ENCODE assay signal across 10 mouse cellular contexts in the genomic region with DNA sequence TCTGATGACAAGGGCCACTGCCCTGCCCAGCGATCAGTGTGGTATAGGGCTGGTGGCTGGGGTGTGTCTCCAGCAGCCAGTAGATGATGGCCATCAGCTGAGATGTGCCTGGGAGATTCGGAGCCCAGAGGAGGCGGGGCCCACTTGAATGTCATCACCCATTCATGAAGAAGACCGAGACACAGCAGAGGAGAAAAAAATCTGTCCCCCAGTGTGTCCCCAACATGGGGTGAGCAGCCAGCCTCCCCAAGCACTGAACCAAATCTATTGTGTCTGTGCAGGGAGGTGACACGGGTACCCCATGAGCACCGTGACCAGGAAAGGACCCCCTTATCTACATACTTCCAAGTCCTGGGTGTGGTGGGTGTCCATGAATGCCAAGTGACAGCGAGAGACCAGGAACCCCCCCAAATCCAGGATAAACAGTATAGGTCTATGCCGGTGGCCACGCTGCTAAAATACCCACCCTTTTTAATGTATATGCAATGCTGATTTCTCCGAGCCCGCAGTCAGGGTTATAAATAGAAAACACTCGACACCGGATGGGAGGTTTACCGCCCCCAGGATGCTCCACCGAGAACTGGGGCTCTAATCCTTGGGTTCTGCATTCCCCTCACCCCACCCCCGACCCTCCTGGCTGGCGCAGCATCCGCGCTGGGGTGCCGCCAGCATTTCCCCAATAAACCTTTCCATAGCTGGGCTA. TPM values are rescaled to one million over a fixed set of nuclear protein-coding genes. Genes with fewer than 3 reads are reported as not detected.
DNase-seq lines count a peak whose midpoint lies in the region; ATAC-seq and TF ChIP-seq lines count a peak whose summit lies in the region.
"Had no signal": no experiment of that assay in that cellular context is flagged by ENCODE, and none has a peak within 500 bp of the region (broad histone marks: within the 10 kb centered on the region; RNA-seq: fewer than 3 reads in every experiment).

No protein-coding gene starts in this region.

- ATAC-seq in cerebellum, adult (ENCODE audit: insufficient number of reproducible peaks, low FRiP score, low TSS enrichment), result no peak
- no peak for ATAC-seq in intestine, embryonic 15.5 days
- ATAC-seq in stomach, postnatal 0 days (ENCODE audit: low FRiP score, low TSS enrichment), result no peak
- no peak for ATAC-seq in megakaryocyte, adult 5-6 weeks (ENCODE audit: poor library complexity, severe bottlenecking)

- H3K36me3 ChIP-seq in intestine, embryonic 15.5 days, result no peaks in the 10 kb centered on the region
- no peaks in the 10 kb centered on the region for H3K36me3 ChIP-seq in stomach, postnatal 0 days (ENCODE audit: control insufficient read depth, insufficient read depth, low read length)
- H3K36me3 ChIP-seq: lung, embryonic 15.5 days had no signal

- peaks cover 31% of the 10 kb centered on the region for H3K27me3 ChIP-seq in intestine, embryonic 15.5 days (replicated peaks)
- H3K27me3 ChIP-seq in stomach, postnatal 0 days (ENCODE audit: control insufficient read depth, insufficient read depth, low read length), result peaks cover 3% of the 10 kb centered on the region; the same call in 1 of the 2 replicates

- TF ChIP-seq EP300 in stomach, postnatal 0 days (optimal IDR thresholded peaks at IDR 0.05), result no peak

- H3K4me1 ChIP-seq in intestine, embryonic 15.5 days (replicated peaks), result peaks cover 22% of the 10 kb centered on the region
- no peaks in the 10 kb centered on the region for H3K4me1 ChIP-seq in stomach, postnatal 0 days (replicated peaks; ENCODE audit: control insufficient read depth, insufficient read depth)

- H3K9ac ChIP-seq in intestine, embryonic 15.5 days, result peak overlapping the region; percentile 5; the same call in 1 of the 2 replicates
- no peak overlapping the region for H3K9ac ChIP-seq in stomach, postnatal 0 days (ENCODE audit: low read length)
- H3K9ac ChIP-seq: lung, embryonic 15.5 days had no signal

- peak; percentile 65 for DNase-seq in cerebellum, adult 11-12 months
- DNase-seq in right cerebral cortex, postnatal 10 days (ENCODE audit: low spot score in 2 of 2), result peak; percentile 68 to 74
- DNase-seq in right cerebral cortex, postnatal 25 days, result no peak
- DNase-seq in stomach, postnatal 0 days (ENCODE audit: low spot score), result no peak
- no peak for DNase-seq in kidney, postnatal 4 days

- H3K27ac ChIP-seq in intestine, embryonic 15.5 days, result no peak overlapping the region
- H3K27ac ChIP-seq in stomach, postnatal 0 days (replicated peaks), result no peak overlapping the region
- H3K27ac ChIP-seq: lung, embryonic 15.5 days had no signal

- WGBS in intestine, embryonic 15.5 days, result 18% methylated on average over 20 of the region's 20 CpGs
- 16% methylated on average over 20 of the region's 20 CpGs for WGBS in stomach, postnatal 0 days

- TF ChIP-seq CTCF in stomach, postnatal 0 days (IDR thresholded peaks at IDR 0.05; ENCODE audit: low read depth), result no peak

- H3K9me3 ChIP-seq in intestine, embryonic 15.5 days, result no peaks in the 10 kb centered on the region
- no peaks in the 10 kb centered on the region for H3K9me3 ChIP-seq in stomach, postnatal 0 days (ENCODE audit: control insufficient read depth, low read length)
- H3K9me3 ChIP-seq: lung, embryonic 15.5 days had no signal

- peak overlapping the region; percentile 19 for H3K4me3 ChIP-seq in intestine, embryonic 15.5 days (replicated peaks)
- 0 out of 2 replicates have a peak overlapping the region, but pooled peaks have one; percentile 2 for H3K4me3 ChIP-seq in stomach, postnatal 0 days (ENCODE audit: low read depth, low read length)
- H3K4me3 ChIP-seq: lung, embryonic 15.5 days had no signal

- H3K4me2 ChIP-seq in intestine, embryonic 15.5 days (replicated peaks), result peak overlapping the region; percentile 14
- no peak overlapping the region for H3K4me2 ChIP-seq in stomach, postnatal 0 days (replicated peaks; ENCODE audit: low read depth)
- H3K4me2 ChIP-seq: lung, embryonic 15.5 days had no signal

RNA-seq across cellular contexts. Expression of a gene that starts 0.7 kb away (rescaled TPM):
- polyA plus RNA-seq in intestine, embryonic 15.5 days (2015; fragmentation: Nextera tagmentation; extraction: Ambion mirVana), result 1.7 TPM in 2 replicates
- 0.64 and 0.91 TPM in 2 replicates for polyA plus RNA-seq in stomach, postnatal 0 days (2015; fragmentation: Nextera tagmentation; extraction: Ambion mirVana)
- not detected in 2 replicates for total RNA-seq in megakaryocyte, adult 5-6 weeks (2015)
- not detected in 2 replicates for total RNA-seq in megakaryocyte, adult 5-6 weeks (2017)
- total RNA-seq: common myeloid progenitor, adult 5-6 weeks had no signal

RNA-seq across cellular contexts. Expression of a gene that starts 3.1 kb away (rescaled TPM):
- polyA plus RNA-seq in intestine, embryonic 15.5 days (2015; fragmentation: Nextera tagmentation; extraction: Ambion mirVana), result 7.9 and 9.2 TPM in 2 replicates
- polyA plus RNA-seq in stomach, postnatal 0 days (2015; fragmentation: Nextera tagmentation; extraction: Ambion mirVana), result 2.1 and 3.2 TPM in 2 replicates
- total RNA-seq in megakaryocyte, adult 5-6 weeks (2015), result not detected in 2 replicates
- total RNA-seq in megakaryocyte, adult 5-6 weeks (2017), result 0.16 and 0.26 TPM in 2 replicates
- total RNA-seq: common myeloid progenitor, adult 5-6 weeks had no signal

RNA-seq across cellular contexts. Expression of a gene that starts 22.8 kb away (rescaled TPM):
- 2.2 and 2.4 TPM in 2 replicates for polyA plus RNA-seq in intestine, embryonic 15.5 days (2015; fragmentation: Nextera tagmentation; extraction: Ambion mirVana)
- polyA plus RNA-seq in stomach, postnatal 0 days (2015; fragmentation: Nextera tagmentation; extraction: Ambion mirVana), result 1.0 and 1.6 TPM in 2 replicates
- 5.4 and 5.9 TPM in 2 replicates for total RNA-seq in megakaryocyte, adult 5-6 weeks (2015)
- 7.5 and 8.1 TPM in 2 replicates for total RNA-seq in megakaryocyte, adult 5-6 weeks (2017)

RNA-seq across cellular contexts. Expression of a gene that starts 28.0 kb away (rescaled TPM):
- polyA plus RNA-seq in intestine, embryonic 15.5 days (2015; fragmentation: Nextera tagmentation; extraction: Ambion mirVana), result 0.14 TPM in 1 of 2 replicates, not detected in the other
- 0.07 TPM in 1 of 2 replicates, not detected in the other for polyA plus RNA-seq in stomach, postnatal 0 days (2015; fragmentation: Nextera tagmentation; extraction: Ambion mirVana)
- total RNA-seq in megakaryocyte, adult 5-6 weeks (2015), result not detected in 2 replicates
- not detected in 2 replicates for total RNA-seq in megakaryocyte, adult 5-6 weeks (2017)
- total RNA-seq: common myeloid progenitor, adult 5-6 weeks had no signal

RNA-seq across cellular contexts. Expression of a gene that starts 36.8 kb away (rescaled TPM):
- polyA plus RNA-seq in intestine, embryonic 15.5 days (2015; fragmentation: Nextera tagmentation; extraction: Ambion mirVana), result 242 and 245 TPM in 2 replicates
- polyA plus RNA-seq in stomach, postnatal 0 days (2015; fragmentation: Nextera tagmentation; extraction: Ambion mirVana), result 210 and 215 TPM in 2 replicates
- 52.1 and 67.0 TPM in 2 replicates for total RNA-seq in megakaryocyte, adult 5-6 weeks (2015)
- total RNA-seq in megakaryocyte, adult 5-6 weeks (2017), result 97.4 and 154 TPM in 2 replicates

Comparison
In these comparisons a context has a peak if more than half of its experiments do, and no peak if none do; other contexts are left out.
1. DNase-seq: peak in cerebellum, adult 11-12 months (single experiment) and right cerebral cortex, postnatal 10 days (2 of 2); none in right cerebral cortex, postnatal 25 days (single experiment), stomach, postnatal 0 days (single experiment) and kidney, postnatal 4 days (0 of 2).